Comparison of ENCODE assay signal across 16 mouse cellular contexts in the genomic region with DNA sequence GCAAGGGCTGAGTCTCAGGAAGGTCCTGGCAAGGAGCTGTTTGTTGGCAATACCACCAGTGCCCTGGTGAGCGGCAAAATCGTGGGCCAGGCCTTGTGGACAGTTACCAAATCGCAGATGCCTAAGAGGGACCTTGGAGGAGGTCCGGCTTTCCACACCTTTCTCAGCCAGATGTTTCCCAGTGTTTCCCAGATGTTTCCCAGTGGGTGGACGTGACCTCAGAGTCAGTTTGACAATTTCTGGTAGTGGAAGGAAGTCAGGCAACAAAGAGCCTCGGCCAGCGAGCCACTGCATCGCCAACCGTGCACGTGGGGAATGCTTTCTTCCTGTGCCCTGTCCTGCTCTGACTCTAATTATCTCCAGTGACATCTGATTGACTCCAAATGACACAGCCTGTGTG.
A peak's percentile ranks its signal among the peaks of the same experiment; 100 is the strongest.
DNase-seq lines count a peak whose midpoint lies in the region; ATAC-seq and TF ChIP-seq lines count a peak whose summit lies in the region.
"Had no signal": no experiment of that assay in that cellular context is flagged by ENCODE, and none has a peak within 500 bp of the region (broad histone marks: within the 10 kb centered on the region; RNA-seq: fewer than 3 reads in every experiment).

No protein-coding gene starts in this region.

- TF ChIP-seq CTCF in heart, adult 2 months (IDR thresholded peaks at IDR 0.05): peak; percentile 20

- no peak overlapping the region for H3K9ac ChIP-seq in heart, adult 2 months (ENCODE audit: low read depth, low read length)
- H3K9ac ChIP-seq in embryonic facial prominence, embryonic 11.5 days (replicated peaks; ENCODE audit: low read length): peak overlapping the region; percentile 13; the same call in 1 of the 2 replicates
- H3K9ac ChIP-seq: midbrain, embryonic 15.5 days had no signal

- DNase-seq in heart, adult 2 months: peak in 1 of 2 experiments; percentile 41
- no peak for DNase-seq in heart, postnatal 14 days
- DNase-seq in brain, adult 2 months (ENCODE audit: low read depth, low spot score): peak; percentile 71
- peak; percentile 71 to 75 for DNase-seq in cerebellum, adult 18-20 months
- peak; percentile 52 for DNase-seq in embryonic facial prominence, embryonic 11.5 days (ENCODE audit: low spot score)
- DNase-seq in kidney, postnatal 14 days: no peak
- DNase-seq in right cerebral cortex, adult 2 months (ENCODE audit: low spot score in 2 of 2): no peak
- DNase-seq: adrenal gland, adult 8-10 months; kidney, postnatal 10 days; layer of hippocampus, postnatal 36 days; liver; lung, postnatal 10 days; right cerebral cortex, postnatal 25 days had no signal

- ATAC-seq in embryonic facial prominence, embryonic 11.5 days (replicated peaks; ENCODE audit: insufficient number of reproducible peaks, low FRiP score, low TSS enrichment, low read depth): 0 out of 2 replicates have a peak, but pooled peaks have one; percentile 14
- ATAC-seq: midbrain, embryonic 15.5 days; Patski had no signal

- H3K9me3 ChIP-seq in embryonic facial prominence, embryonic 11.5 days (replicated peaks; ENCODE audit: control insufficient read depth, low read length): no peaks in the 10 kb centered on the region
- H3K9me3 ChIP-seq: midbrain, embryonic 15.5 days had no signal

- no peak overlapping the region for H3K4me3 ChIP-seq in heart, adult 2 months
- H3K4me3 ChIP-seq in embryonic facial prominence, embryonic 11.5 days (ENCODE audit: low read depth, low read length): no peak overlapping the region
- H3K4me3 ChIP-seq: midbrain, embryonic 15.5 days had no signal

- WGBS in heart, adult 2 months: 47% methylated on average over 10 of the region's 10 CpGs
- 33% methylated on average over 10 of the region's 10 CpGs for WGBS in embryonic facial prominence, embryonic 11.5 days

- peaks cover 31% of the 10 kb centered on the region for H3K4me1 ChIP-seq in heart, adult 2 months (ENCODE audit: control insufficient read depth, insufficient read depth, low read length)
- peaks cover 7% of the 10 kb centered on the region; the same call in 1 of the 2 replicates for H3K4me1 ChIP-seq in embryonic facial prominence, embryonic 11.5 days (ENCODE audit: control insufficient read depth, insufficient read depth, low read length)

- no peak for TF ChIP-seq POLR2A in heart, adult 2 months (IDR thresholded peaks at IDR 0.05; ENCODE audit: insufficient read depth, low read depth, low read length)

- no peaks in the 10 kb centered on the region for H3K79me2 ChIP-seq in heart, adult 2 months (replicated peaks; ENCODE audit: control insufficient read depth, insufficient read depth, low read length)

- TF ChIP-seq EP300 in heart, adult 2 months (IDR thresholded peaks at IDR 0.05; ENCODE audit: insufficient read depth, low read depth, low read length): peak; percentile 81

- peaks cover 5% of the 10 kb centered on the region for H3K36me3 ChIP-seq in heart, adult 2 months (ENCODE audit: control insufficient read depth, insufficient read depth, low read length)
- no peaks in the 10 kb centered on the region for H3K36me3 ChIP-seq in embryonic facial prominence, embryonic 11.5 days (replicated peaks; ENCODE audit: control insufficient read depth, insufficient read depth, low read depth, low read length)
- H3K36me3 ChIP-seq: midbrain, embryonic 15.5 days had no signal

- H3K4me2 ChIP-seq in embryonic facial prominence, embryonic 11.5 days (ENCODE audit: low read depth, low read length): no peak overlapping the region
- H3K4me2 ChIP-seq: midbrain, embryonic 15.5 days had no signal

- peak overlapping the region; percentile 36 for H3K27ac ChIP-seq in heart, adult 2 months
- H3K27ac ChIP-seq in embryonic facial prominence, embryonic 11.5 days (replicated peaks; ENCODE audit: low read depth, low read length): no peak overlapping the region
- H3K27ac ChIP-seq: midbrain, embryonic 15.5 days had no signal

- intact Hi-C loops in heart, adult 2 months (cut with DNase I): no loop called here
- intact Hi-C loops in heart, postnatal 14 days (cut with DNase I): no loop called here

- no peaks in the 10 kb centered on the region for H3K27me3 ChIP-seq in heart, adult 2 months (ENCODE audit: control insufficient read depth, insufficient read depth, low read length)
- H3K27me3 ChIP-seq in embryonic facial prominence, embryonic 11.5 days (ENCODE audit: control insufficient read depth, insufficient read depth, low read length): no peaks in the 10 kb centered on the region
- H3K27me3 ChIP-seq: CH12.LX; midbrain, embryonic 15.5 days; Patski had no signal

Comparison
In these comparisons a context has a peak if more than half of its experiments do, and no peak if none do; other contexts are left out.
1. DNase-seq: peak in brain, adult 2 months (single experiment), cerebellum, adult 18-20 months (2 of 2) and embryonic facial prominence, embryonic 11.5 days (single experiment); none in heart, postnatal 14 days (0 of 2), kidney, postnatal 14 days (single experiment) and right cerebral cortex, adult 2 months (0 of 2).